Mouse (Mus musculus) lung, postnatal 0 days (tissue): ENCODE data around the gene Arnt2.

Experiments used
- CTCF ChIP-seq: IDR thresholded peaks from 2 replicates; pipeline ENCODE4 v1.5.1; 2016; ENCODE audit warnings: antibody characterized with exemption, mild to moderate bottlenecking
- EP300 ChIP-seq: IDR thresholded peaks from 2 replicates; pipeline ENCODE4 v1.6.1; 2016; ENCODE audit warnings: antibody characterized with exemption, mild to moderate bottlenecking, control low read depth

DNA sequence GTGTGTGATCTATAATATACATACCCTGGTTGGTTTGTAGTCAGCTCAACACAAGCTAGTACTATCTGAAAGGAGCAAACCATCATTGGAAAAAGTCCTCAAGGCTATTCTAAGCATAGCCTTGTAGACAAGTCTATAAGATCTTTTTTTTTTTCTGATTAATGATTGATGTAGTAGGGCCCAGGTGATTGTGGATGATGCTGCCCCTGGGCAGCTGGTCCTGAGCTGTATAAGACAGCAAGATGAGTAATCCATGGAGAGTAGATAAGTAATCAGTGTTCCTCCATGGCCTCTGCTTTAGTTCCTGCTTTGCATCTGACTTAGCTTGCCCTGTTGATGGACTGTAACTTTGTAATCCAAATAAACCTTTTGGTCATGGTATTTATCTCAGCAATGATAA lies 11.8 kb upstream of the Arnt2 start:
- no peak for TF ChIP-seq CTCF
- no peak for TF ChIP-seq EP300
